ENCODE assay signal across 7 mouse cellular contexts in genomic region chr17:65726274-65726673, GRCm38 (mm10). TPM values are rescaled to one million over a fixed set of nuclear protein-coding genes. Genes with fewer than 3 reads are reported as not detected.
DNase-seq lines count a peak whose midpoint lies in the region; TF ChIP-seq lines count a peak whose summit lies in the region.

No protein-coding gene starts in this region.

- H3K36me3 ChIP-seq in small intestine, adult 2 months (ENCODE audit: control insufficient read depth, insufficient read depth, low read length): no peaks in the 10 kb centered on the region

- TF ChIP-seq CTCF in lung, adult 2 months (IDR thresholded peaks at IDR 0.05; ENCODE audit: insufficient read depth, low read length): peak; percentile 55
- peak; percentile 58; the same call in 1 of the 2 replicates for TF ChIP-seq CTCF in small intestine, adult 2 months (IDR thresholded peaks at IDR 0.05; ENCODE audit: extremely low read depth, insufficient read length, insufficient replicate concordance, low read depth, low read length)

- H3K27me3 ChIP-seq in small intestine, adult 2 months (ENCODE audit: control insufficient read depth, insufficient read depth, low read length): no peaks in the 10 kb centered on the region

- peaks cover 16% of the 10 kb centered on the region for H3K4me1 ChIP-seq in lung, adult 2 months (ENCODE audit: control insufficient read depth, insufficient read depth, low read length)
- peaks cover 10% of the 10 kb centered on the region for H3K4me1 ChIP-seq in small intestine, adult 2 months (ENCODE audit: control insufficient read depth, insufficient read depth, insufficient read length, low read length)

- TF ChIP-seq POLR2A in lung, adult 2 months (IDR thresholded peaks at IDR 0.05; ENCODE audit: borderline replicate concordance, extremely low read depth, low read depth, low read length): no peak
- no peak for TF ChIP-seq POLR2A in small intestine, adult 2 months (IDR thresholded peaks at IDR 0.05; ENCODE audit: low read depth, low read length)

- no peak for DNase-seq in lung, adult 2 months
- no peak for DNase-seq in lung, postnatal 36 days
- DNase-seq in MN1 (ENCODE audit: low spot score): peak; percentile 82
- DNase-seq in c-Kit-positive CD71-positive TER-119-positive erythroid progenitor cells, embryonic 14.5 days (ENCODE audit: low spot score): peak; percentile 23
- DNase-seq in adrenal gland, postnatal 4 days (ENCODE audit: low spot score in 2 of 2): no peak
- DNase-seq in layer of hippocampus, postnatal 10 days (ENCODE audit: low spot score in 2 of 2): no peak

- WGBS in lung, adult 2 months: 84% methylated on average over 6 of the region's 6 CpGs
- WGBS in small intestine, adult 2 months: 84% methylated on average over 6 of the region's 6 CpGs

- no peak overlapping the region for H3K4me3 ChIP-seq in lung, adult 2 months (replicated peaks; ENCODE audit: extremely low read depth, low read depth, low read length)
- no peak overlapping the region for H3K4me3 ChIP-seq in small intestine, adult 2 months (ENCODE audit: low read depth, low read length)

- H3K27ac ChIP-seq in small intestine, adult 2 months (ENCODE audit: insufficient read depth, low read depth, low read length): no peak overlapping the region

RNA-seq across cellular contexts. Expression of gene Rab31, which starts 46.3 kb away (rescaled TPM):
- 33.2 and 48.9 TPM in 2 replicates for polyA plus RNA-seq in lung, adult 2 months (2012; rRNA removed)
- 4.6 and 7.8 TPM in 2 replicates for polyA plus RNA-seq in small intestine, adult 2 months (2012; rRNA removed)
- 10 to 100 TPM; 43.3 to 46.2 TPM for total RNA-seq in adrenal gland, postnatal 4 days (2021)
- 10 to 100 TPM; 58.2 to 58.4 TPM for total RNA-seq in layer of hippocampus, postnatal 10 days (2021)

RNA-seq across cellular contexts. Expression of gene Ppp4r1, which starts 56.1 kb away (rescaled TPM):
- 34.7 and 45.5 TPM in 2 replicates for polyA plus RNA-seq in lung, adult 2 months (2012; rRNA removed)
- 26.2 and 57.7 TPM in 2 replicates for polyA plus RNA-seq in small intestine, adult 2 months (2012; rRNA removed)
- total RNA-seq in adrenal gland, postnatal 4 days (2021): 10 to 100 TPM; 77.6 to 84.9 TPM
- total RNA-seq in layer of hippocampus, postnatal 10 days (2021): 10 to 100 TPM; 45.5 to 58.6 TPM

Comparison
In these comparisons a context has a peak if more than half of its experiments do, and no peak if none do; other contexts are left out.
1. DNase-seq: peak in MN1 (single experiment) and c-Kit-positive CD71-positive TER-119-positive erythroid progenitor cells, embryonic 14.5 days (single experiment); none in lung, adult 2 months (single experiment), lung, postnatal 36 days (single experiment), adrenal gland, postnatal 4 days (0 of 2) and layer of hippocampus, postnatal 10 days (0 of 2).